9 mouse cellular contexts compared by ENCODE assay signal in genomic region chrX:163669886-163670285, GRCm38 (mm10).
A peak's percentile ranks its signal among the peaks of the same experiment; 100 is the strongest.
DNase-seq lines count a peak whose midpoint lies in the region; ATAC-seq and TF ChIP-seq lines count a peak whose summit lies in the region.
"Had no signal": no experiment of that assay in that cellular context is flagged by ENCODE, and none has a peak within 500 bp of the region (broad histone marks: within the 10 kb centered on the region; RNA-seq: fewer than 3 reads in every experiment).

No protein-coding gene starts in this region.

- peaks cover 7% of the 10 kb centered on the region; the same call in 1 of the 2 replicates for H3K27me3 ChIP-seq in hindbrain, embryonic 10.5 days (ENCODE audit: insufficient read depth, poor library complexity, severe bottlenecking)
- no peaks in the 10 kb centered on the region for H3K27me3 ChIP-seq in hindbrain, embryonic 16.5 days (replicated peaks; ENCODE audit: control insufficient read depth, insufficient read depth, low read length)
- H3K27me3 ChIP-seq in ES-Bruce4 (ENCODE audit: control insufficient read depth, insufficient read depth, low read length, poor library complexity, severe bottlenecking) = no peaks in the 10 kb centered on the region

- H3K4me3 ChIP-seq in hindbrain, embryonic 10.5 days = no peak overlapping the region
- no peak overlapping the region for H3K4me3 ChIP-seq in hindbrain, embryonic 16.5 days (ENCODE audit: low read length)
- no peak overlapping the region for H3K4me3 ChIP-seq in ES-Bruce4 (ENCODE audit: low read depth, low read length)
- H3K4me3 ChIP-seq: limb, embryonic 13.5 days had no signal

- H3K4me1 ChIP-seq in hindbrain, embryonic 10.5 days (replicated peaks) = no peaks in the 10 kb centered on the region
- no peaks in the 10 kb centered on the region for H3K4me1 ChIP-seq in hindbrain, embryonic 16.5 days (ENCODE audit: control insufficient read depth, insufficient read depth, low read depth, low read length)
- no peaks in the 10 kb centered on the region for H3K4me1 ChIP-seq in ES-Bruce4 (ENCODE audit: control insufficient read depth, insufficient read depth, low read length)
- H3K4me1 ChIP-seq: limb, embryonic 13.5 days had no signal

- peak; percentile 35 for TF ChIP-seq CTCF in ES-Bruce4 (IDR thresholded peaks at IDR 0.05; ENCODE audit: low read depth, low read length)

- no peak overlapping the region for H3K9ac ChIP-seq in hindbrain, embryonic 16.5 days (ENCODE audit: low read depth, low read length)
- no peak overlapping the region for H3K9ac ChIP-seq in ES-Bruce4 (ENCODE audit: low read depth, poor library complexity, severe bottlenecking)
- H3K9ac ChIP-seq: limb, embryonic 13.5 days had no signal

- H3K27ac ChIP-seq in hindbrain, embryonic 10.5 days = no peak overlapping the region
- no peak overlapping the region for H3K27ac ChIP-seq in hindbrain, embryonic 16.5 days (ENCODE audit: low read depth, low read length)
- no peak overlapping the region for H3K27ac ChIP-seq in ES-Bruce4 (ENCODE audit: insufficient read depth, low read length)
- H3K27ac ChIP-seq: limb, embryonic 13.5 days had no signal

- no peak for TF ChIP-seq EP300 in ES-Bruce4 (IDR thresholded peaks at IDR 0.05; ENCODE audit: insufficient read depth, low read depth, low read length)

- WGBS in hindbrain, embryonic 10.5 days = 27% methylated on average over 1 of the region's 1 CpGs
- 27% methylated on average over 1 of the region's 1 CpGs for WGBS in hindbrain, embryonic 16.5 days

- H3K4me2 ChIP-seq in hindbrain, embryonic 16.5 days (ENCODE audit: low read length) = no peak overlapping the region
- H3K4me2 ChIP-seq: limb, embryonic 13.5 days had no signal

- no peaks in the 10 kb centered on the region for H3K9me3 ChIP-seq in hindbrain, embryonic 10.5 days
- no peaks in the 10 kb centered on the region for H3K9me3 ChIP-seq in hindbrain, embryonic 16.5 days (ENCODE audit: control insufficient read depth, low read length)
- H3K9me3 ChIP-seq in ES-Bruce4 (replicated peaks; ENCODE audit: control insufficient read depth, insufficient read depth, low read length, poor library complexity, severe bottlenecking) = no peaks in the 10 kb centered on the region
- H3K9me3 ChIP-seq: limb, embryonic 13.5 days had no signal

- DNase-seq in hindbrain, embryonic 10.5 days (ENCODE audit: low spot score) = peak; percentile 35
- peak; percentile 48 to 69 for DNase-seq in adrenal gland, postnatal 36 days
- DNase-seq in left cerebral cortex, adult 11 months (ENCODE audit: low spot score) = peak; percentile 6
- peak; percentile 56 for DNase-seq in retina, embryonic 14.5 days (ENCODE audit: low spot score)
- DNase-seq in thymus, postnatal 25 days = peak; percentile 40

- H3K36me3 ChIP-seq in hindbrain, embryonic 10.5 days = no peaks in the 10 kb centered on the region
- H3K36me3 ChIP-seq in hindbrain, embryonic 16.5 days (ENCODE audit: control insufficient read depth, insufficient read depth, low read length) = no peaks in the 10 kb centered on the region
- H3K36me3 ChIP-seq in ES-Bruce4 (ENCODE audit: control insufficient read depth, insufficient read depth, low read length, poor library complexity, severe bottlenecking) = no peaks in the 10 kb centered on the region
- H3K36me3 ChIP-seq: limb, embryonic 13.5 days had no signal

- no peak for TF ChIP-seq POLR2A in ES-Bruce4 (IDR thresholded peaks at IDR 0.05; ENCODE audit: insufficient read depth, low read length)

- ATAC-seq in hindbrain, embryonic 16.5 days = no peak
- peak; percentile 23; the same call in 1 of the 2 replicates for ATAC-seq in frontal cortex, adult (ENCODE audit: low TSS enrichment)

Comparison
In these comparisons a context has a peak if more than half of its experiments do, and no peak if none do; other contexts are left out.
1. DNase-seq: peak in every context shown above with its lines; median percentile 58 in adrenal gland, postnatal 36 days; 56 in retina, embryonic 14.5 days; 40 in thymus, postnatal 25 days; 35 in hindbrain, embryonic 10.5 days; 6 in left cerebral cortex, adult 11 months.